Mouse (Mus musculus): ENCODE measurements around the gene Snapc4.

GRCm38 (mm10) chr2:26399647-26400046, 19.2 kb upstream of the Snapc4 start:
- no peak for TF ChIP-seq EP300 (IDR thresholded peaks at IDR 0.05; ENCODE audit: insufficient read depth, low read depth, low read length)
- TF ChIP-seq CTCF (IDR thresholded peaks at IDR 0.05; ENCODE audit: low read depth, low read length) = no peak
